Mouse (Mus musculus): ENCODE results near the gene Ncf1. TPM values are rescaled to one million over a fixed set of nuclear protein-coding genes. Genes with fewer than 3 reads are reported as not detected.

The Ncf1 gene
- polyA plus RNA-seq (2015; fragmentation: Nextera tagmentation; extraction: Ambion mirVana): 3.8 and 4.2 TPM in 2 replicates

GRCm38 (mm10) chr5:134229391-134229790 lies at the start of gene Ncf1:
Gene Ncf1, minus strand, starts transcription at chr5:134229625.

GRCm38 (mm10) chr5:134183880-134184808 lies 45.3 kb downstream of the Ncf1 start, which contains the start of gene Gtf2ird2:
Gene Gtf2ird2, plus strand, starts transcription at chr5:134184019.

GRCm38 (mm10) chr5:134176169-134176881 lies 53.1 kb downstream of the Ncf1 start, which contains the start of gene Rcc1l:
Gene Rcc1l, minus strand, starts transcription at chr5:134176774.

Other genes starting within 250 kb of the Ncf1 start
- gene Castor2, start 129.9 kb downstream of the Ncf1 start, polyA plus RNA-seq (2015; fragmentation: Nextera tagmentation; extraction: Ambion mirVana): 19.4 and 27.4 TPM in 2 replicates
- 19.1 and 19.9 TPM in 2 replicates for gene Rcc1l, start 52.9 kb downstream of the Ncf1 start, polyA plus RNA-seq (2015; fragmentation: Nextera tagmentation; extraction: Ambion mirVana)
- gene Gtf2ird2, start 45.6 kb downstream of the Ncf1 start, polyA plus RNA-seq (2015; fragmentation: Nextera tagmentation; extraction: Ambion mirVana): 9.7 and 11.2 TPM in 2 replicates
- 89.6 and 107 TPM in 2 replicates for gene Gtf2i, start 85.1 kb upstream of the Ncf1 start, polyA plus RNA-seq (2015; fragmentation: Nextera tagmentation; extraction: Ambion mirVana)
- gene Gtf2ird1, start 227.1 kb upstream of the Ncf1 start, polyA plus RNA-seq (2015; fragmentation: Nextera tagmentation; extraction: Ambion mirVana): 36.1 and 40.4 TPM in 2 replicates